Mouse (Mus musculus) E14TG2a.4 (cell line): ENCODE measurements around the gene Vmn1r214.

Source experiments
- CTCF ChIP-seq: conservative IDR thresholded peaks from 2 replicates; pipeline ENCODE4 v1.5.1; 2014; ENCODE audit warnings: low read length
- NANOG ChIP-seq: IDR thresholded peaks from 2 replicates; pipeline ENCODE4 v1.6.1; 2014; ENCODE audit warnings: borderline replicate concordance, low read length, mixed read lengths
- POU5F1 ChIP-seq: IDR thresholded peaks from 2 replicates; pipeline ENCODE4 v1.6.1; 2014; ENCODE audit warnings: low read length, borderline replicate concordance

GRCm38 (mm10) chr13:23018158-23018557, 12.1 kb upstream of the Vmn1r214 start:
- TF ChIP-seq CTCF = no peak
- TF ChIP-seq POU5F1 = no peak
- TF ChIP-seq NANOG = no peak
